Mouse (Mus musculus): ENCODE data around the gene 2210016F16Rik.
A peak's percentile ranks its signal among the peaks of the same experiment; 100 is the strongest.
"Not testable (repeated sequence)": the region's sequence is repeated elsewhere in the genome, so short reads cannot be mapped to it uniquely, and the experiment has no call there.

Gene 2210016F16Rik

DNA sequence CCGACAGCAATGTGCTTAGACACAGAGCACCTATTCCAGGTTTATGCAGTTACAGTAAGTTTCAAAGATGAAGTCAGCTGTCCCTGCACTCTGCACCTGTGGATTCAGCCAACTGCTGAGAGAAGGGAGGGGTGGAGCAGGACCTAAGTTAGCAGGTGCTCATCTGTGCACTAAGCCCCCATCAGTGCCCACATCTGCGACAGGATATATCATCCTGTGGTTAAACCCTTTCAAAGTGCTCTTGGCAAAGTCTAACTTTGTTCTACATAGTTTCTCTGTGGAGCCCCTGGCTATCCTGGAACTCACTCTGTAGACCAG, 11.9 kb downstream of the 2210016F16Rik start:
- DNase-seq (ENCODE audit: low read depth, low spot score): no peak

- no peak for DNase-seq (ENCODE audit: low read depth, low spot score)
Measured at GRCm38 (mm10) chr13:58372278-58373152, 12.5 kb downstream of the 2210016F16Rik start.

- no peak for DNase-seq (ENCODE audit: low read depth, low spot score)
Measured at GRCm38 (mm10) chr13:58368835-58369234, 16.2 kb downstream of the 2210016F16Rik start.

DNA sequence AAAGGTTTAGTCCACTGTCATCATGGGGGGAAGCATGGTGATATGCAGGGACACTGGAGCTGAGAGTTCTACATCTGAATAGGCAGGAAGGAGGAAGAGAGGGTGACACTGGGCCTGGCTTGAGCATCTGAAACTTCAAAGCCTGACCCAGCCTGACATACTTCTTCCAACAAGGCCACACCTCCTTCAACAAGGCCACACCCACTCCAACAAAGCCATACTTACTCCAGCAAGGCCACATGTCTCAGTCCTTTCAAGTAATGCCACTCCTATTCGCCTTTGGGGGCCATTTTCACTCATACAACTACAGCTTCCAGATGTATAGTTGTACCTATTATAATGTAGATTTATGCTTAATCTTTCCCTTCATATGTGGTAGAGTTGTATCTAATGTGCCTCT, 17.4 kb downstream of the 2210016F16Rik start:
- no peak for DNase-seq (ENCODE audit: low read depth, low spot score)

GRCm38 (mm10) chr13:58366373-58366772, 18.7 kb downstream of the 2210016F16Rik start:
- no peak for DNase-seq (ENCODE audit: low read depth, low spot score)

DNA sequence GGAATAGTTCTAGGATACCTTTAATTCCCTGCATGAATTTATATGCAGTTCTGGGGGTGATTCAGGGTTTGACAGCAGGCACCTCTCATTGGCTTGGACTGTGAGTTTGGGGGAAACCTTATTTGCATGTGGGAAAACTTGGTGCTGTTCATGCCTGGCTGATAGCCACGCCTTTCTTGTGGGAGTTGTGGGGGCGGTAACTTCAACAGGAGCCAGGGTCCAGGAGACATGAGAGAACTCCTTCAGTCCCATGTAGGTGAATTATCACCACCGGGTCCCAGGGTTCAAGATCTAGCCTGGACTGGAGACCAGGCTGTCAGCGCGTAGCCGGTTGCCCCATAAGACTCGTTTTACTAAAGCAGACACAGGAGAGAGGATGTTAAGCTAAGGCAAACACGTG, 19.8 kb downstream of the 2210016F16Rik start:
- not testable (repeated sequence) for DNase-seq (ENCODE audit: low read depth, low spot score)

- DNase-seq (ENCODE audit: low read depth, low spot score): no peak
Measured at GRCm38 (mm10) chr13:58364353-58365175, 20.5 kb downstream of the 2210016F16Rik start.

DNA sequence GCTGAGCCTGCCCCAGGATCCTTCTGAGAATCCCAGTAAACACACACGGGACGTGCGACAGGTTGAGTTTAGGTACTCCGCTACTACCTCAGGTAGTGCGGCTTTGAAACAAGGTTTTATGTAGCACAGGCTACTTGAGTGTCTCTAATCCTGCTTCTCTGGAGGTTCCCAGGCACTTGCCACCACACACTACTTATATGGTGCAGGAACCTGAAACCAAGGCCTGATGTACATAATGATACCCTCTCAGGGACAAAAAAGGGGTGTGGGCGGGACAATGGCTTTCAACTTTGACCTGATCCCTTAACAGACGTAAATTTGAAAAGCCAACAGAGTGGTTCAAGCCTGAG, 25.7 kb downstream of the 2210016F16Rik start:
- DNase-seq (ENCODE audit: low read depth, low spot score): no peak

DNA sequence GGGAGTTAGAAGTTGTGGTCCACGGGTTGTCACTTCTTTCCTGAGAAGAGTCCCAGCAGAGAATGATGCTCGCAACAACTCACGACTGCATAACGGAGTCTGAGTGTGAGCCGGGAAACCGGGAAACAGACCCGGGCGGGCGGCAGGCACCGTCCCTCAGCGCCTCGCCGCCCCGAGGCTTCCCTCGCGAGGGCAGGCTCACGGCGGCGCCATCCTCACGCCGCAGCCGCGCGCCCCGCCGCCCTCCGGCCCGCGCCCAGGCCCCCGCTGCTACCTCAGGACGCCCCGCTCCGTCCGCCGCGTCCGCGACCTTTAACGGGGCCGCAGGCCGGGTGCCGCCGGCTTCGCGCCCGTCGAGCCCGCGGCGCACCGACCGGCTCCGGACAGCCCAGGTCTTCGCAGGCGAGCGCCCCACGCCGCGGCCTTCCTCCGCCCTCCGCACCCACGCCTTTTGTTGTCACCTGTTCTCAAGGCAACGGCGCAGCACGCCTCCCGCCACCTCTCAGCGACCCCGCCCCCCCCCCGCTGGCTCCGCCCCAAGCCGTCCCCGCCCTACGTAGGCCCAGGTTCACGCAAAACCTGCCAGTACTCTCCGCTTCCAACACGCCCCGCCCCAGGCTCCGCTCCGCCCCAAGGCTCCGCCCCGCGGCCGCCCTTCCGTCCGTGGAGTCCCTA, 26.3 kb downstream of the 2210016F16Rik start, which contains the start of gene Kif27:
TSS of gene Kif27 (minus strand) at position 494 of the 675 bp plus-strand sequence.
- peak; percentile 54 for DNase-seq (ENCODE audit: low read depth, low spot score)

DNA sequence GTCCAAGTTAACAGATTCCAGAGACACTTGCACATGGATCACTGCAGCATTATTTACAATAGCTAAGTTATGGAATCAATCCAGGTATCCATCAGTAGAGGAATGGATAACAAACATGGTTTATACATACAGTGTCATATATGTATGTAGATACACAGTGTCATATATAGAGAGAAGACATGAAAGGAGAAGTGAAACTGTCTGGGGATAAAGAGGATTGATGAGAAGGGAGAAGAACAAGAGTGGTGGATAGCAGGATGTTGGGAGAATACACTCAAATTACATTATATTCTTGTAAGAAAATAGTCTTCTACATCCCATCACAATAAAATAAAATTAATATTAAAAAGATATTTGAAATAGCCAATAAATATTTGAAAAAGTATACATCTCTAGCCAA, 32.0 kb downstream of the 2210016F16Rik start:
- no peak for DNase-seq (ENCODE audit: low read depth, low spot score)

DNA sequence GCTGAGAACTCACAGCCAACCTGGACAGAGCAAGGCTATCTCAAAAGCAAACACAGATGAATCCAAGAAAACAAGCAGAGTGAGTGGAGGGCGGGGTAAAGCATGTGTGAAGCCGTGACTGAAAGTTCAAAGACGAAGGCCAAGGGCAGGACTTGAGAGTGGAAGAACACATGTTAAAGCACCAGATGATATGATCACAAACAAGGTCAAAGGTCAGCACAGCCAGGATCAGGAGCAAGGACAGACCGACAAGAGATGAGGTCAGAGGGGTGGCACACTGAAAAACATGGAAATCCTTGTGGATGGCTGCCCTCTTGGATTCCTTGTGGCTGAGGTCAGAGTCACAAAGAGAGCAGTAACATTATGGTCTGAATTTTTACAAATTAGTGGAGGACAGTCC, 34.4 kb downstream of the 2210016F16Rik start:
- DNase-seq (ENCODE audit: low read depth, low spot score): no peak

- DNase-seq (ENCODE audit: low read depth, low spot score): no peak
Measured at GRCm38 (mm10) chr13:58344505-58344904, 40.5 kb downstream of the 2210016F16Rik start.

DNA sequence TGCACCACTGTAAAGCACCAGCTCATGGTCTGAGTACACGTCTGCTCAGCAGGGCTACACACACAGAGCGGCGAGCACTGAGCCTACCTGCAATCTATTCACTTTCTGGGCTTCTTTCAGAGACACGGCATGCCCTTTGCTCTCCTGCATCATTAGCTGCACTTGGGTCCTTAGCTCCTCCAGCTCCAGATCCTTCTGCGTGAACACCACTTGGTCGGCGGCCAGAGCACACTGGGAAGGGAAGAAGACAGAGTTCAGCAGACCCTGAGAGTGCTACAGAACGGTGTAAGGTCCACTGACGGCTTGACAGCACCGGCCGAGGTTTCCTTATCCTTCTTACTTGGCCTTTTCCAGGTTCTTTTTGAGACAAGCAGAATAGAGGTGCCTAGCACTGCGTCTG, 47.6 kb downstream of the 2210016F16Rik start:
- no peak for DNase-seq (ENCODE audit: low read depth, low spot score)

DNA sequence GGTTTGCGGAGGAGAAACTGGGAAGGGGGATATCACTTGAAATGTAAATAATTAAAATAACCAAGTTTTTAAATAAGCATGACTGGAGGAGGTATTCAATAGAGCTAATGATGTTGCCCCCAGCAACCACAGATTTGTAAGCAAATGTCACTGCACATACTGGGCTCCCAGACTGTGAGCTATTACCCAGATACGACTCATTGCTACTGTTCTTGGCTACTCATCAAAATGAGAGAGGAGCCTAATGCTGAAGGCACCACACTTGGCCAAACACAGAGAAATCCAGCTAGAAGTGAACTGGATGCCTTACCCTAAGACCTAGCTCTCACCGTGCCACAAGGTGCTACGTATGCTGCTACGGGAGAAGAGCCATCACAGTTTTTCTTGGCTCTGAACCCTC, 50.9 kb downstream of the 2210016F16Rik start:
- no peak for DNase-seq (ENCODE audit: low read depth, low spot score)
